Mouse (Mus musculus): Measurements from ENCODE around the gene Tdgf1. TPM values are rescaled to one million over a fixed set of nuclear protein-coding genes. Genes with fewer than 3 reads are reported as not detected.

Gene Tdgf1
- polyA plus RNA-seq, 1 experiment from 2014 or later, result not detected

- H3K27ac ChIP-seq, result no peak overlapping the region
- no peaks in the 10 kb centered on the region for H3K27me3 ChIP-seq (replicated peaks)
- H3K9ac ChIP-seq, result no peak overlapping the region
- WGBS, result 82% methylated on average over 12 of the region's 12 CpGs
- H3K4me2 ChIP-seq, result no peak overlapping the region
- no peaks in the 10 kb centered on the region for H3K4me1 ChIP-seq
- ATAC-seq (ENCODE audit: insufficient read depth, low FRiP score, low read depth), result no peak
- no peaks in the 10 kb centered on the region for H3K36me3 ChIP-seq
- H3K4me3 ChIP-seq (replicated peaks), result no peak overlapping the region
- H3K9me3 ChIP-seq, result no peaks in the 10 kb centered on the region
Observed at GRCm38 (mm10) chr9:110933850-110934437, 12.0 kb downstream of the Tdgf1 start.

- Histone ChIP-seq H3K9ac (no peak overlapping the region), H3K9me3 (no peaks in the 10 kb centered on the region), H3K27ac (no peak overlapping the region), H3K4me3 (replicated peaks) (no peak overlapping the region), H3K36me3 (no peaks in the 10 kb centered on the region), H3K4me1 (no peaks in the 10 kb centered on the region), H3K27me3 (replicated peaks) (no peaks in the 10 kb centered on the region), H3K4me2 (no peak overlapping the region)
- no peak for ATAC-seq (ENCODE audit: insufficient read depth, low FRiP score, low read depth)
- WGBS, result 79% methylated on average over 6 of the region's 6 CpGs
Observed at GRCm38 (mm10) chr9:110931573-110931972, 14.4 kb downstream of the Tdgf1 start.

- Histone ChIP-seq H3K27ac (no peak overlapping the region), H3K36me3 (no peaks in the 10 kb centered on the region), H3K4me1 (no peaks in the 10 kb centered on the region), H3K9ac (no peak overlapping the region), H3K9me3 (no peaks in the 10 kb centered on the region), H3K4me2 (no peak overlapping the region), H3K27me3 (replicated peaks) (no peaks in the 10 kb centered on the region), H3K4me3 (replicated peaks) (no peak overlapping the region)
- no peak for ATAC-seq (ENCODE audit: insufficient read depth, low FRiP score, low read depth)
- WGBS, result 15% methylated on average over 7 of the region's 7 CpGs
Observed at GRCm38 (mm10) chr9:110922759-110923158, 23.2 kb downstream of the Tdgf1 start.

- Histone ChIP-seq H3K4me3 (replicated peaks) (no peak overlapping the region), H3K27ac (no peak overlapping the region), H3K9ac (no peak overlapping the region), H3K27me3 (replicated peaks) (no peaks in the 10 kb centered on the region), H3K36me3 (no peaks in the 10 kb centered on the region), H3K4me1 (no peaks in the 10 kb centered on the region), H3K9me3 (no peaks in the 10 kb centered on the region), H3K4me2 (no peak overlapping the region)
- ATAC-seq (ENCODE audit: insufficient read depth, low FRiP score, low read depth), result no peak
- WGBS, result 64% methylated on average over 15 of the region's 15 CpGs
Observed at GRCm38 (mm10) chr9:110920665-110921419, 25.1 kb downstream of the Tdgf1 start.

- no peak within 1 kb of the TSS for H3K4me2 ChIP-seq
- no peak within 1 kb of the TSS for H3K4me3 ChIP-seq (replicated peaks)
- no peak within 1 kb of the TSS for H3K27ac ChIP-seq
- H3K9me3 ChIP-seq, result no peaks in the 10 kb centered on the region
- no peak within 1 kb of the TSS for H3K9ac ChIP-seq
- WGBS, result 84% methylated on average over 7 of the region's 7 CpGs
- no peaks in the 10 kb centered on the region for H3K36me3 ChIP-seq
- no peak for ATAC-seq (ENCODE audit: insufficient read depth, low FRiP score, low read depth)
- no peaks in the 10 kb centered on the region for H3K4me1 ChIP-seq
- H3K27me3 ChIP-seq (replicated peaks), result no peaks in the 10 kb centered on the region
Observed at GRCm38 (mm10) chr9:110916786-110917185, 29.2 kb downstream of the Tdgf1 start, which contains the start of gene Fam240a. Gene Fam240a, minus strand, starts transcription at chr9:110916861.

GRCm38 (mm10) chr9:110915466-110915865, 30.5 kb downstream of the Tdgf1 start:
- Histone ChIP-seq H3K9ac (no peak overlapping the region), H3K4me1 (no peaks in the 10 kb centered on the region), H3K36me3 (no peaks in the 10 kb centered on the region), H3K27ac (no peak overlapping the region), H3K27me3 (replicated peaks) (no peaks in the 10 kb centered on the region), H3K4me3 (replicated peaks) (no peak overlapping the region), H3K9me3 (no peaks in the 10 kb centered on the region), H3K4me2 (no peak overlapping the region)
- no peak for ATAC-seq (ENCODE audit: insufficient read depth, low FRiP score, low read depth)
- WGBS, result 45% methylated on average over 8 of the region's 8 CpGs

- no peaks in the 10 kb centered on the region for H3K9me3 ChIP-seq
- no peak overlapping the region for H3K4me3 ChIP-seq (replicated peaks)
- no peak for ATAC-seq (ENCODE audit: insufficient read depth, low FRiP score, low read depth)
- H3K4me2 ChIP-seq, result no peak overlapping the region
- no peak overlapping the region for H3K9ac ChIP-seq
- no peaks in the 10 kb centered on the region for H3K4me1 ChIP-seq
- H3K27me3 ChIP-seq (replicated peaks), result no peaks in the 10 kb centered on the region
- H3K36me3 ChIP-seq, result no peaks in the 10 kb centered on the region
- no peak overlapping the region for H3K27ac ChIP-seq
- WGBS, result 55% methylated on average over 21 of the region's 21 CpGs
Observed at GRCm38 (mm10) chr9:110914631-110915236, 31.2 kb downstream of the Tdgf1 start.

GRCm38 (mm10) chr9:110909371-110909967, 36.5 kb downstream of the Tdgf1 start:
- no peak overlapping the region for H3K27ac ChIP-seq
- no peaks in the 10 kb centered on the region for H3K4me1 ChIP-seq
- H3K36me3 ChIP-seq, result no peaks in the 10 kb centered on the region
- H3K27me3 ChIP-seq (replicated peaks), result no peaks in the 10 kb centered on the region
- H3K9ac ChIP-seq, result no peak overlapping the region
- no peak overlapping the region for H3K4me3 ChIP-seq (replicated peaks)
- H3K9me3 ChIP-seq, result no peaks in the 10 kb centered on the region
- WGBS, result 69% methylated on average over 6 of the region's 6 CpGs
- ATAC-seq (ENCODE audit: insufficient read depth, low FRiP score, low read depth), result no peak
- no peak overlapping the region for H3K4me2 ChIP-seq

- H3K36me3 ChIP-seq, result no peaks in the 10 kb centered on the region
- ATAC-seq (ENCODE audit: insufficient read depth, low FRiP score, low read depth), result no peak
- H3K4me1 ChIP-seq, result no peaks in the 10 kb centered on the region
- H3K4me2 ChIP-seq, result no peak overlapping the region
- H3K27ac ChIP-seq, result no peak overlapping the region
- no peaks in the 10 kb centered on the region for H3K9me3 ChIP-seq
- no peaks in the 10 kb centered on the region for H3K27me3 ChIP-seq (replicated peaks)
- 95% methylated on average over 3 of the region's 3 CpGs for WGBS
- H3K9ac ChIP-seq, result no peak overlapping the region
- no peak overlapping the region for H3K4me3 ChIP-seq (replicated peaks)
Observed at GRCm38 (mm10) chr9:110908631-110909016, 37.3 kb downstream of the Tdgf1 start.

- ATAC-seq (ENCODE audit: insufficient read depth, low FRiP score, low read depth), result no peak
- H3K9me3 ChIP-seq, result no peaks in the 10 kb centered on the region
- no peak overlapping the region for H3K4me3 ChIP-seq (replicated peaks)
- no peaks in the 10 kb centered on the region for H3K36me3 ChIP-seq
- no peaks in the 10 kb centered on the region for H3K4me1 ChIP-seq
- WGBS, result 74% methylated on average over 4 of the region's 4 CpGs
- no peak overlapping the region for H3K9ac ChIP-seq
- no peak overlapping the region for H3K27ac ChIP-seq
- H3K27me3 ChIP-seq (replicated peaks), result no peaks in the 10 kb centered on the region
- no peak overlapping the region for H3K4me2 ChIP-seq
Observed at GRCm38 (mm10) chr9:110907838-110908630, 37.9 kb downstream of the Tdgf1 start.

- 90% methylated on average over 11 of the region's 11 CpGs for WGBS
- H3K27me3 ChIP-seq (replicated peaks), result no peaks in the 10 kb centered on the region
Observed at GRCm38 (mm10) chr9:110907201-110907837, 38.6 kb downstream of the Tdgf1 start.

More at GRCm38 (mm10) chr9:110907201-110907837, 38.6 kb downstream of the Tdgf1 start:
- no peaks in the 10 kb centered on the region for H3K4me1 ChIP-seq
- H3K4me2 ChIP-seq, result no peak overlapping the region
- no peak overlapping the region for H3K4me3 ChIP-seq (replicated peaks)
- H3K27ac ChIP-seq, result no peak overlapping the region
- H3K9me3 ChIP-seq, result no peaks in the 10 kb centered on the region
- H3K36me3 ChIP-seq, result no peaks in the 10 kb centered on the region
- no peak overlapping the region for H3K9ac ChIP-seq
- ATAC-seq (ENCODE audit: insufficient read depth, low FRiP score, low read depth), result no peak
